Mouse (Mus musculus) thymus, postnatal 10 days (tissue): ENCODE data around the gene 1700029J07Rik.

Source experiments
- DNase-seq, 2 experiments: peaks; one replicate each; pipeline ENCODE4 v3.0.0; 2021; ENCODE audit warnings: low spot score in 2 of 2

1700029J07Rik gene

GRCm38 (mm10) chr8:45975126-45975836 lies at the start of gene 1700029J07Rik, which contains the start of gene Ufsp2:
TSS of gene 1700029J07Rik (minus strand) at chr8:45975252.
TSS of gene Ufsp2 (plus strand) at chr8:45975528.
- DNase-seq: peak; percentile 97 to 99

DNA sequence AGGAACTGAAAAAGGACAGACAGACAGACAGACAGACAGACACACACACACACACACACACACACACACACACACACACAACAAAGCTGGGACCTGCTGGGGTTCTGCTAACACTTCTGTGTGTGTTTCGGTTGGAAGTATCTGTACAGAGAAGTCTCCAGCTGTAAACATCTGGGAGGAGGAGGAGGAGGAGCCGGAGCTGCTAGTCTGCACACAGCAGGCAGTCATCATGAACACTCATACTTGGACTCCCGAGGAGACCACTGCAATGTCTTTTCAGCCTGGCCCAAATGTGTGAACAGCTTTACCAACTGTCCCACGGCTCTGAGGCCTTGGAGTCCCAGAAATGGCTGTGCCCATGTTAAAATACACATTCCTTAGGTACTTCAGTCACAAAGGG lies 49.3 kb upstream of the 1700029J07Rik start:
- DNase-seq: no peak

- DNase-seq: no peak
These were observed 47.7 kb upstream of the 1700029J07Rik start for GRCm38 (mm10) chr8:46022758-46023157.

DNA sequence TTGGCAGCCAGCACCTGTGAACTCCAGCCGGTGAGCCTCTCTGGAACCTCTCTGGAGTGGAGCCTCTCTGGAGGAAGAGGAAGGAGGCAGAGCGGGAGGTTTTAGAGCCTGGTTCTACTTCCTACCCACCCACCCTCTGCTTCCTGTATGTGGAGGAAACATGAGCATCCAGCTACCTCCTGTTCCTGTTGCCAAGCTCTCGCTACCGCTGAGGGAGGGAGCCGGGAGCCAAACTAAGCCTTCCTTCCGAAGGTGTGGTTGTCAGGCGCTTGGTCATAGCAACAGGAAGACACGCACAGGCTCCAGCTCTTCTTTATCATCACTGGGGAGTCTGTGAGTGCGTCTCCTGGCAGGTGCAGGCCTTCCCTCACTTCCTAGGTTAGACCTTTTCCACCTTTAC lies 47.2 kb upstream of the 1700029J07Rik start:
- DNase-seq: no peak

- no peak for DNase-seq
These were observed 36.0 kb upstream of the 1700029J07Rik start for GRCm38 (mm10) chr8:46010746-46011680.

GRCm38 (mm10) chr8:46010306-46010705 lies 35.3 kb upstream of the 1700029J07Rik start:
- DNase-seq: no peak

GRCm38 (mm10) chr8:46007050-46007672 lies 32.1 kb upstream of the 1700029J07Rik start:
- no peak for DNase-seq

GRCm38 (mm10) chr8:46005596-46005995 lies 30.5 kb upstream of the 1700029J07Rik start, which contains the start of gene Ankrd37:
TSS of gene Ankrd37 (minus strand) at chr8:46005707.
- DNase-seq: no peak

DNA sequence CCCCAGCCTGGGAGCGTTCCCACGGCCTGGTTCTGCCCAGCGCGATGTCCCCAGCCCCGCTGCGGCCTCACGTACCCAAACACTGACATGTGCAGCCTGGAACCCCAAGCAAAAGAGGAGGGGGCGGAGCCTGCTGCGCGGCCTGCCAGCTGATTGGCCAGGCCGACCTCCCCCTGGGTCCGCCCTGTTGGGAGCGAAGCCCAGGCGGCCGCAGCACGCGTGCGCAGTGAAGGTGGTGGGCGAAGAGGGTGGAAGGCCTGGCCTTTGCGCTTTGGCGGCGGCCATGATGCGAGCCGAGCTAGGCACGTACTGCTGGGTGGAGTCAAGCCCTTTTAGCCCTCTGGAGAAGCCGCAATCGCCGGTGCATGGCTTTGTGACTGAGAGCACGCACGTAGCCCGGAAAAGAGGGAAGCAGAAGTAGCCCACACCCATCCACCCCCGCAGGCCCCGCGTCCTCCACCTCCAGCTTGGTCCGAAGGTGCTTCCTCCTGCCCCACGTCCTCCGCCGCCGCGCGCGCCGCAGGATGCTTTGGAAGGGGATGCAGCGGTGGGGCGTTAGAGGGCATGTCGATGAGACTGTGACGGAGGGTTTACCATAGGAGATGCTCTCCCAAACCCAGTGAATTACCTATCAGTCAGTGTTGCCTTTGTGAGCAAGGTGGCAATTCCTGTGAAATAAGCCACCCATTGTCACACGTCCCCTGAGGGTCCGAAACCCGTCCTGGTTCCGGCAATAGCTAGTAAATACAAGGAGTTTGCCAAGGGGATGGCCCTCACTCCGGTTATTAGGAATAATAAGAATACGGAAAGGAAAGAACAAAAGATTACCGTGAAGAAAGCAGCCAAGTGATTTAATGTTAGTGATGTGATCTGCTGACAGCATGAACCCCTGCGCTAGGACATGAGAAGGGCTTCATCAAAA lies 25.0 kb upstream of the 1700029J07Rik start:
- DNase-seq: peak; percentile 99

DNA sequence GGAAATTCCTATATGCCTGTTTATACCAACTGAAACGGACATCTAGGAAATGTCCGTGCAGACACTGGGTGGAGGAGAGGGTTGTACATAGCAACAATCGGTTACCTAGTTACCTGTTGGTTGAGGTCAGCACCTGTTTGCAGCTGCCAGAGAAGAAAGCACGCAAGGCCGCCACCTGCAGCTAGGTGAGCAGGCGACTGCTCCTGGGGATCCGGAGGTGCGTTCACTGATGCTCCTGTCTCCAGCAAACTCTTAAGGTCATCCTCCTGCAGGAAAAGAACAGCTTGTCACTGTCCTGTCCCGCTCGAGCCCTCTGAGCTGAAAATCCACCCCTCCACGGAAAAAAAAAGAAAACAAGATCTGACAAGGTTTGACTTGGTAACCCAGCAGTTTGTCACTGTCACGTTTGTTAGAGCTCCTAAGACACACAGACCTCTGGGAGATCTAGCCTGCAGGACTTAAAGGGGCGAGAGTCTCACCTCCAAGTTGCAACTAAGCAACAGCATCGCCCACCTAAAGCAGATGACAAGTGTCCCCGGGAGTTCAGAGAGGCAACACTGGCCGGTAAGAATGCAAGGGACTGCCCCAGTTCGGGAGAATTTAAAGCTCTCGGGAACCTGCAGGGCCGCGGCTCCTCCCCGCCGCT lies 24.2 kb upstream of the 1700029J07Rik start, which contains the start of gene Lrp2bp:
Lrp2bp (plus strand) TSS at position 166 of the 646 bp plus-strand sequence.
- peak; percentile 17 to 22 for DNase-seq

DNA sequence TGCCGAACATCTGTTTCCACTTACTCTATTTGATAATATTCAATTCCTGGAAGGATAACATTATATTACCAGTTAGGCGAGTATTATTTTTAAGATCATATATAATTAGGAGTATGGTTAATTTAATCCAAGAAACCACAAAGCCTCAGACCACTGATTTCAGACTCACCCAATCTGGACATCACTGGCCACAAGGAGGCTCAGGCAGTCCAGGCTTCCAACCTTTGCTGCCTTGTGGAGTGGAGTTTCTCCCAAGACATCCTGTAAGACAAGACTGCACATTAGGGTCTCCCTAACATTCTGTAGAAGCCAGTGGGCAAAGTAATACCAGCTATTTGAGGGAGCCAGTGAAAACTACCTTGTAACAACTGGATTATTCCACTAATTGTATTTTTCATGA lies 23.2 kb upstream of the 1700029J07Rik start:
- DNase-seq: no peak

GRCm38 (mm10) chr8:45995576-45995975 lies 20.5 kb upstream of the 1700029J07Rik start:
- no peak for DNase-seq

- peak in 1 of 2 experiments; percentile 33 for DNase-seq
These were observed 19.1 kb upstream of the 1700029J07Rik start for GRCm38 (mm10) chr8:45994111-45994510.

DNA sequence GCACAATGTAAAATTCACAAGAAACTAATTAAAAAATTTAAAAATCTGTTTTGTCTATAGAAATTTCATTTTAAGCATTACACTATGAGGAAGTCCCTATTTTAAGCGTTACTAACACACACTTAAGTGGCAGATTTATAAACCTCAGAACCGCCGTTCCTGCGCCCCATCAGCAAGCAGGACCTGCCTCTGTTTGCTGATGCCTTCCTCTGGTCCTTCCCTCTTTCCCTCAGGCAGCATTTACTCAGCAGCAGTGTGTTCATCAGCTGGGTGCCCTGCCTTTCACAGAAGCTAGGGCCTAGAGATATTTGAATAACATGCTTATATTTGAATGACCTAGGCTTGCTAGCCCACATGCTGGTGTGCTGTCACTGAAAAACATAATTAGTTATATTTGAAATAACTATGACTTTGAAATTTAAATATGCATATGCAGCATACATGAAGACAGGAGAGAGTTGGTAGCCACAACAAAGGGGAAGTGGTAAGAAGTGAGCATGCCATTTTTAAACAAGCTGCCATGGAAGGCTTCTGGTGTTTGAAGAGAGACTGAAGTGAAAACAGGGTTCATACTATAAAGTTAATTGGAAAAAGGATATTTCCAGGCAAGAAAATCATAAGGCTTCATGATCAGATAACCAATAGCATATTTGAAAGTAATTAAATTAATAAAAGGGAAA lies 15.7 kb upstream of the 1700029J07Rik start:
- no peak for DNase-seq

DNA sequence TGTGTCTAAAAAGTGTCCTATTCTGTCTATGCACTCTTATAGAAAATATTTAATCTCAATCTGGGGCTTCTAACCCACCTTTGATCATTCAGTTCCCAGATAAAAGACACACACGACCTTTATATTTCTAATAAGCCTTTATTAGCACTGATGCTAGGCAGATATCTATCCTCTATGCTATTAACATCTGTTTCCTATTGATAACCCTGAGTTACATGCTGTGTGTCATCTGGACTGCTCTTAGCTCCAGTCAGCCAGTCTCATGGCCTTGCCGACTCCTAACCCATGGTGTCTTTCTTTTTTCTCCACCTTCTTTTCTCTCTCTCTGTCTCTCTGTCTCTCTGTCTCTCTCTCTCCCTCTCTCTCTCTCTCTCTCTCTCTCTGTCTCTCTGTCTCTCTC lies 13.1 kb upstream of the 1700029J07Rik start:
- no peak for DNase-seq

DNA sequence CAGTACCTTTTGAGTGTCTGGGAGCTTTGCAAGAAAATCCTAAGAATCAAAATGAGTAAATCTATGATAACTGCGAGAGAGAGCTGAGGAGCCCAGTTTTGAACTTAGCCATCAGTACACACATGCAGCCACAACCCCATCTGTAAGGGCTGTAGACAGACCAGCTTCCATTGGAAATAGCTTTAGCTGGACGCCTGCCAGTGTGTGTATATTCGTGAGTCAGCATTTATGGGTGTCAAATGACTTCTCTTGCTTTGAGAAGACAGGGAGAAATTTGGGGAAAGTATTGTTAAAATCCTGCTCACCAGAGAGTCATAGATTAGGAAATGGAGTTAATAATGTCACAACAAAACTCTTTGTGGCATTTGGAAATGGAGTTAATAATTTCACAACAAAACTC lies 11.6 kb upstream of the 1700029J07Rik start:
- DNase-seq: no peak

GRCm38 (mm10) chr8:45975837-45976468 lies 901 bp upstream of the 1700029J07Rik start:
- no peak for DNase-seq

DNA sequence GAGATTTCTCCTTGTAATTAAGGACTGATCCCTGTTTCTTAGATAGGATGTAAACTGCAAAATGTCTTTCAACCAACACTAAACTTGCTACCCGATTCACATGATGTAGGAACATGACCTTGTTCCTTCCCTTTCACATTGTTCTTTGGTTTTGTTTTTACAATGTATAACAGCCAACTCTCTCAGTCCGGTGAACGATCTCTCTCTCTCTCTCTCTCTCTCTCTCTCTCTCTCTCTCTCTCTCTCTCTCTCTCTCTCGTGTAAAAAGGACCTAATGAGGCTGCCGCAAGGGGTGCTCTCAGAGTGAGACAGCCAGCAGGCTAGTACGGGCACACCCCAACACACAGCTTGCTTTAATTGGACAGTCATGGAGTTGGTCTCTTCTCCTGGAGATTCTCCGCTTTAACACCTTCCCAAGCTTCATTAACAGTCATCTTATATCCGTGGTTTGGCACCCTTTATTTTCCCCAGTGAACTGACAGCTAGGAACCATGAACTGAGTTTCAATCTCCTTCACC lies 1.0 kb downstream of the 1700029J07Rik start:
- no peak for DNase-seq

DNA sequence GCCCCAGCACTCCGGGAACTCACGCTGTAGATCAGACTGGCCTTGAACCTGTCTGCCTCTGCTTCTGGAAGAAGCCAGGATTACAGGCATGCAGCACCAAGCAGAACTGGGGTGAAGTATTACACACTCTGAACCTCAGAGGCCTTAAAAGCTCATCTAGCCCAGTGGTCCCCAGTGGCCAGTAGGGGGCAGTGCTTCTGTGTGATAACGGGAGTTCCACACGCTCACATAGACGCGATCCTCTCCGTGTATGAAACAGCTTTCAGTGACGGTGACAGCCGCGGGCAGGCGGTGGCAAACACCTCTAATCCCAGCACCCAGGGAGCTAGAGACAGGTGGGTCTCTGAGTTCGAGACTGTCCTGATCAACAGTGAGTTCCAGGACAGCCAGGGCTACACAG lies 4.2 kb downstream of the 1700029J07Rik start:
- DNase-seq: no peak
